Mouse (Mus musculus) hindbrain, postnatal 0 days (tissue): ENCODE data around the gene Perp. TPM values are rescaled to one million over a fixed set of nuclear protein-coding genes. Genes with fewer than 3 reads are reported as not detected.

Source experiments
- ATAC-seq: fragments of 200-750 bp; cut with Nextera tagmentation; 2 replicates; pipeline ENCODE4 v1.8.0; 2017; ENCODE audit warnings: mild to moderate bottlenecking, moderate TSS enrichment, moderate library complexity
- DNase-seq: peaks from one replicate; pipeline ENCODE4 v3.0.0-alpha.2; 2015; ENCODE audit warnings: low spot score
- H3K27ac ChIP-seq: fragments of 300-500 bp; sonication (generic); 2 replicates; pipeline ENCODE4 v1.5.1; 2014; ENCODE audit warnings: mild to moderate bottlenecking
- H3K27me3 ChIP-seq: fragments of 300-500 bp; sonication (generic); 2 replicates; pipeline ENCODE4 v1.6.1; 2014; ENCODE audit warnings: low read length, mixed read lengths; ENCODE audit not compliant: insufficient read depth
- H3K36me3 ChIP-seq: fragments of 300-500 bp; sonication (generic); 2 replicates; pipeline ENCODE4 v1.6.1; 2014; ENCODE audit warnings: low read length, mixed read lengths; ENCODE audit not compliant: insufficient read depth
- H3K4me1 ChIP-seq: fragments of 300-500 bp; sonication (generic); 2 replicates; pipeline ENCODE4 v1.6.1; 2014; ENCODE audit warnings: antibody characterized with exemption, low read length, mixed read lengths; ENCODE audit not compliant: insufficient read depth
- H3K4me2 ChIP-seq: fragments of 300-500 bp; sonication (generic); 2 replicates; pipeline ENCODE4 v1.6.1; 2014; ENCODE audit warnings: low read depth, mild to moderate bottlenecking, low read length, moderate library complexity, mixed read lengths
- H3K4me3 ChIP-seq: fragments of 300-500 bp; sonication (generic); 2 replicates; pipeline ENCODE4 v1.5.1; 2014; ENCODE audit warnings: low read length
- H3K9ac ChIP-seq: fragments of 300-500 bp; sonication (generic); replicated peaks from 2 replicates; pipeline ENCODE4 v1.6.1; 2014; ENCODE audit warnings: mild to moderate bottlenecking, low read length, moderate library complexity, mixed read lengths
- H3K9me3 ChIP-seq: fragments of 300-500 bp; sonication (generic); 2 replicates; pipeline ENCODE4 v1.6.1; 2016; ENCODE audit warnings: low read length, mixed read lengths
- CTCF ChIP-seq: IDR thresholded peaks from 2 replicates; pipeline ENCODE4 v1.5.1; 2016; ENCODE audit warnings: antibody characterized with exemption, control low read depth, low read depth
- WGBS: fragments of 180-500 bp; shearing (Covaris S2); extraction: QIAGEN DNeasy Blood & Tissue Kit; methylation state at CpG from one replicate; pipeline ENCODE4 v1.1.7; 2014; 5-methylcytosine and 5-hydroxymethylcytosine counted together
- polyA plus RNA-seq: library from polyadenylated mRNA; unstranded; fragments of >200 nt; fragmentation: Nextera tagmentation; extraction: Ambion mirVana; gene quantifications from 2 replicates; pipeline ENCODE4 v1.2.1, GENCODE M21; 2015
- total RNA-seq: library from RNA; depleted of rRNA; stranded (reverse); fragments of >200 nt; gene quantifications from 2 replicates; pipeline ENCODE4 v1.2.3, GENCODE M21; 2014

The Perp gene
- total and polyA plus RNA-seq, 2 experiments from 2014 or later, result 20.9 to 24.9 TPM

GRCm38 (mm10) chr10:18882190-18882589, 37.4 kb downstream of the Perp start:
- ATAC-seq (no peak), DNase-seq (no peak)
- no peaks in the 10 kb centered on the region for H3K27me3 ChIP-seq
- WGBS, result 69% methylated on average over 1 of the region's 1 CpGs
- H3K9me3 ChIP-seq, result no peaks in the 10 kb centered on the region
- no peak overlapping the region for H3K9ac ChIP-seq
- H3K36me3 ChIP-seq, result no peaks in the 10 kb centered on the region
- no peaks in the 10 kb centered on the region for H3K4me1 ChIP-seq
- no peak overlapping the region for H3K4me3 ChIP-seq
- TF ChIP-seq CTCF, result no peak
- H3K27ac ChIP-seq, result no peak overlapping the region
- H3K4me2 ChIP-seq, result no peak overlapping the region

GRCm38 (mm10) chr10:18886918-18887625, 42.3 kb downstream of the Perp start:
- no peak overlapping the region for H3K27ac ChIP-seq
- WGBS, result 64% methylated on average over 4 of the region's 4 CpGs
- peak; percentile 69 for DNase-seq
- H3K27me3 ChIP-seq, result no peaks in the 10 kb centered on the region
- H3K9me3 ChIP-seq, result no peaks in the 10 kb centered on the region
- no peak for TF ChIP-seq CTCF
- H3K4me1 ChIP-seq, result no peaks in the 10 kb centered on the region
- no peak overlapping the region for H3K4me3 ChIP-seq
- H3K9ac ChIP-seq, result no peak overlapping the region
- no peak overlapping the region for H3K4me2 ChIP-seq
- no peak for ATAC-seq
- H3K36me3 ChIP-seq, result no peaks in the 10 kb centered on the region

GRCm38 (mm10) chr10:18888751-18889150, 43.9 kb downstream of the Perp start:
- DNase-seq (no peak), ATAC-seq (no peak)
- no peaks in the 10 kb centered on the region for H3K27me3 ChIP-seq
- TF ChIP-seq CTCF, result no peak
- WGBS, result 98% methylated on average over 1 of the region's 1 CpGs
- H3K36me3 ChIP-seq, result no peaks in the 10 kb centered on the region
- no peak overlapping the region for H3K27ac ChIP-seq
- no peak overlapping the region for H3K9ac ChIP-seq
- no peak overlapping the region for H3K4me2 ChIP-seq
- H3K4me3 ChIP-seq, result no peak overlapping the region
- no peaks in the 10 kb centered on the region for H3K4me1 ChIP-seq
- H3K9me3 ChIP-seq, result no peaks in the 10 kb centered on the region

- no peak overlapping the region for H3K27ac ChIP-seq
- H3K9ac ChIP-seq, result no peak overlapping the region
- TF ChIP-seq CTCF, result no peak
- DNase-seq (no peak), ATAC-seq (no peak)
- H3K27me3 ChIP-seq, result no peaks in the 10 kb centered on the region
- H3K36me3 ChIP-seq, result no peaks in the 10 kb centered on the region
- no peak overlapping the region for H3K4me3 ChIP-seq
- H3K4me1 ChIP-seq, result no peaks in the 10 kb centered on the region
- no peak overlapping the region for H3K4me2 ChIP-seq
- no peaks in the 10 kb centered on the region for H3K9me3 ChIP-seq
- 89% methylated on average over 1 of the region's 1 CpGs for WGBS
Observed at GRCm38 (mm10) chr10:18889255-18889654, 44.4 kb downstream of the Perp start.

- H3K4me1 ChIP-seq, result no peaks in the 10 kb centered on the region
- DNase-seq (no peak), ATAC-seq (no peak)
- H3K27ac ChIP-seq, result no peak overlapping the region
- no peak overlapping the region for H3K9ac ChIP-seq
- no peaks in the 10 kb centered on the region for H3K9me3 ChIP-seq
- H3K4me3 ChIP-seq, result no peak overlapping the region
- no peak for TF ChIP-seq CTCF
- no peaks in the 10 kb centered on the region for H3K36me3 ChIP-seq
- no peaks in the 10 kb centered on the region for H3K27me3 ChIP-seq
- no peak overlapping the region for H3K4me2 ChIP-seq
Observed at GRCm38 (mm10) chr10:18891110-18891509, 46.3 kb downstream of the Perp start.

- ATAC-seq (no peak), DNase-seq (no peak)
- no peak for TF ChIP-seq CTCF
- no peaks in the 10 kb centered on the region for H3K36me3 ChIP-seq
- no peaks in the 10 kb centered on the region for H3K9me3 ChIP-seq
- no peak overlapping the region for H3K27ac ChIP-seq
- no peak overlapping the region for H3K4me2 ChIP-seq
- H3K9ac ChIP-seq, result no peak overlapping the region
- WGBS, result 76% methylated on average over 1 of the region's 1 CpGs
- no peaks in the 10 kb centered on the region for H3K27me3 ChIP-seq
- H3K4me3 ChIP-seq, result no peak overlapping the region
- H3K4me1 ChIP-seq, result no peaks in the 10 kb centered on the region
Observed at GRCm38 (mm10) chr10:18892102-18892501, 47.3 kb downstream of the Perp start.
